Mouse (Mus musculus): ENCODE data around the gene Gbp4.
A peak's percentile ranks its signal among the peaks of the same experiment; 100 is the strongest.
"Not testable (repeated sequence)": the region's sequence is repeated elsewhere in the genome, so short reads cannot be mapped to it uniquely, and the experiment has no call there.

Gbp4 gene

GRCm38 (mm10) chr5:105139409-105140088 lies at the start of gene Gbp4, which contains the start of the genes Gbp9 and Gbp8:
TSS of gene Gbp4 (minus strand) at chr5:105139586.
TSS of gene Gbp9 (minus strand) at chr5:105139539.
TSS of gene Gbp8 (minus strand) at chr5:105139540.
- DNase-seq (ENCODE audit: low spot score in 2 of 2), result peak in 1 of 2 experiments; percentile 21

GRCm38 (mm10) chr5:105181446-105181845 lies 42.1 kb upstream of the Gbp4 start:
- no peak for DNase-seq (ENCODE audit: low spot score in 2 of 2)

DNA sequence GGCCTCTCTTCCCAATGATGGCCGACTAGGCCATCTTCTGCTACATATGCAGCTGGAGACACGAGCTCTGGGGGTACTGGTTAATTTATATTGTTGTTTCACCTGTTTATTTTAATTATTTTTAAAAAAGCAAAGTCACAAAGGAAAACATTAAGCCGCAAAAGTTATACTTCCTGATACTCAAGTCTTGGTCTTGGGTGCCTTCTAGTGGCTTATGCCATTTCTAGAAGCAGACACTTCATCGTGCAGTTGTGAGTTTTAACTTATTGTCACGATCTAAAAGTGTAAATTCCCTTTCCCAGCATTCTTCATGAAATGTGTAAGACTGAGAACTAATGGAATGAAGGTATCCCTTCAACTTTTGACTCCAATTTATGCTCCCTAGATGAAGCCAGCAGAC lies 17.2 kb upstream of the Gbp4 start:
- no peak for DNase-seq (ENCODE audit: low spot score in 2 of 2)

- DNase-seq (ENCODE audit: low spot score in 2 of 2), result no peak
These were observed 14.7 kb upstream of the Gbp4 start for GRCm38 (mm10) chr5:105154049-105154448.

DNA sequence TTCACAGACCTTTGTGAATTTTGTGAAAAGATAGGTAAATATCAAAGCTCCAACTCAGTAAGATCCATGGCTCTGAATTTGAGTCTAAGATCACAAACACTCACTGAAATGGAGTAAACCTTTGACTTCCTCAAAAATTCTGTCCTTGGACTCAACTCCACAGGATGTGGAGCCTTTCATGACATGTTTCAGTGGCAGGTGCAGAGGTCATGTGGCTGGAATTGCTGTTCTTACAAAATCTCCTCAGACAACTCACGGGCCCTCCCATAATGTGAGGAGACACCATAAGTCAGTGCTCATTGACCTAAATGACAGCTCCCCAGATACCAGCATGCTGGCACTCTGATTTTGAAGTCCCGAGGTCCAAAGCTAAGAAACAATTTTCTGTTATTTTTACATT lies 8.7 kb upstream of the Gbp4 start:
- DNase-seq (ENCODE audit: low spot score in 2 of 2), result not testable (repeated sequence)

DNA sequence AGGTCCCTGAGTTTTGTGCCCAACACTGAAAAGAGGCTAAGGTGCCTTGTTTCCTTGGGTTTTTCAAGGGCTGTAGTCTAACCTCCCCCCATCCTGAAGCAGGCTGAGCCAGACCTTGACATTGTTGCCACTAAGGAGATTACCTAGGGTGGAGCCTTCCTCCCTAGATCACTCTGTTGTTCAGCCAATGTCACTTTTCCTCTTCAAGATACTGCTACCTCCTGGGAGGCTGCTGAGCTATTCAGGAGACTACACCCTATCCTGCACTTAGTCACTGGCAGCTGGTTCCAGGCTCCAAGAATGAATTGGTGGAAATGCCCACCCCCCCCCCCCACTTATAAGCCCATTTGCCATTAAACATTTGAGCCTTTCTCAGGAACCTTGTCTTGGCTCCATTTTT lies 7.1 kb upstream of the Gbp4 start:
- DNase-seq (ENCODE audit: low spot score in 2 of 2), result no peak

DNA sequence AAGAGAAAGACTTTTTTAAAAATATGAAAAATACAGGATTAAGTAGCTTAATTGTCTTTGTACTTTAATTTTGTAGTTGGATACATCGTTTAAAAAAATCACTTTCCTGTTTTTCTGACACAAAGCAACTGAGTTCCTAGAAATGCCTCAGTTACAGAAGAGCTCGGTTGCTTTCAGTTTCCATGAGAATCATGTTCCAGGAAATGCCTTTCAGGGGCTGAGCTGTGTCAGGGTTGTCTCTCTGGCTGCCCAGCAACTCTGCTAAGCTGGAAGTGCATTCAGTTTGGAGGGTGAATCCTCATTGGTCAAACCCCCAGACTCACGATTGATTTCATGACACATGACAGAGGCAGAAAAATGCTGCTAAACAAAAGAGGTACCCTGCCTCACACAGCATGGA lies 6.3 kb upstream of the Gbp4 start:
- not testable (repeated sequence) for DNase-seq (ENCODE audit: low spot score in 2 of 2)

DNA sequence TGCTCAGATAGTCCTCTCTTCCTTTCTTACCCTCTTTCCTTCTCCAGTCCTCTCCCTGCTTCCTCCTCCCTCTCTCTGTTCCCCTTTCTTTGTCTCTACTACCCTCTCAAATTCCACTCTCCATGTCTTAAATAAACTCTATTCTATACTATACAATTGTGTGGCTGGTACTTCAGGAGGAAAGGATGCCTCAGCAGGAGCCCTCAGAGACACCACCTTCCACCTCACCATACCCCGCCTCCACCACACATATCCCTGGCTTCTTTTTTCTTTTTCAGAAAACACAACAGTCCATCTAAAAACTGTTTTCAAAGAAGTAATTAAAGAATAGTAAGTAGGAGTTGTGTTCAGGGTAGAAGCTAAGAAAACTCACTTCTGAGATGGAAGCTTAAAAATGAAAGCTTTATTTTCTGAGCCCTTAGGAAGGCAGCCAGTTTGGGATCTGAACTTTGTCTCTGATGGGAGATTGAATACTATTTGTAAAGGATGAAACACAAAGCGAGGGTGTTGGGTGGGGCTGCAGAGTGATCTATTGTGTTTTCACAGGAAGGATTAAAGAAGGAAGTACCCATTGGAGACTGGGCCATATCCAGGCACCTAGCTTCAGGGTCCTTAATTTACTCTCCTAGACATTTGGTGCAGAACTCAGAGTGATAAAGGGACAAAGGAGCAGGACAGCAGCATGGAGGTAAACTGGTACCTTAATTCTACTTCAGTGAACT lies 864 bp upstream of the Gbp4 start:
- DNase-seq (ENCODE audit: low spot score in 2 of 2), result not testable (repeated sequence)

DNA sequence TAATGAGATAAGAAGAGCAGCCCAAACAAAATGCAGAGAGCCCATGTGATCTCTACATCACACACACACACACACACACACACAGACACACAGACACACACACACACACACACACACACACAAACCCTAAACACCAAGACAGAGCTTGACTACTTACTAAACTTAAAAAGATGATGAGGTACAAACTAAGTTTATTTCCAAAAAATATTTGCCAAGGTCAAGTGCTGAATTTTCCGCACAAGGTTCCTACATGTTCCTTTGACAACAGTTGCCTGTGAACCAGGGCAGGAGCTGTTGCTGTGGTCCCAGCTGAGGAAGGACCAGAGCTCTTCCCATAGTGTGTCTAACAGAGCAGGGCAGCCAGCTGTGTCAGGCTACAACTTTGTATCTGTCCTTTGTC lies 480 bp downstream of the Gbp4 start:
- no peak for DNase-seq (ENCODE audit: low spot score in 2 of 2)

DNA sequence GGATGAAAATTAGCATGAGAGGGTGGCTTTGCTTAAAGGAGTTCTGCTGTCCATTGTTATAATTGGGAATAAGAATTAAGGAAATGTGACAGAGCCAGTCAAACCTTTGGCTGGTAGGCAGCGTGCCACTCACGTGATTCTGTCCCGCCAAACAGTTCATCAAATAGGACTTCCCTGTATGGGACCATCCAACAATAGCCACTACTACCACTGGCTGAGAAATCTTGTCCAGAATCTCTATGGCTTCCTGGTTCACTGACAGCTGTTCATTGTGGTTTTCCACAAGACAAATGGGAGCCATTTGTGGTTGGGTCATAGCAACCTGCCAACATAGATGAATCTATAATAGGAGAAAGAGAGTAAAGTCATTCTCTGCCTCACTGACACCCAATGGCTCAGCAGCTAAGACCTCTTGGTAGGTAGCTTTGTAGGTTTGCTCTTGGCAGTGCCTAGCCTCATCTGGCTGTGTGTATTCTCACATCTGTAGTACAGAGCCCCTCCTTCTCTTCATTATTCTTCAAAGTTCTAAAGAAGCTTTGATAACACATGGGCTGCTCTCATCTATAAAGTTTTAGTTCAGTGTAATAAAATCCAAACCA lies 2.6 kb downstream of the Gbp4 start:
- not testable (repeated sequence) for DNase-seq (ENCODE audit: low spot score in 2 of 2)

DNA sequence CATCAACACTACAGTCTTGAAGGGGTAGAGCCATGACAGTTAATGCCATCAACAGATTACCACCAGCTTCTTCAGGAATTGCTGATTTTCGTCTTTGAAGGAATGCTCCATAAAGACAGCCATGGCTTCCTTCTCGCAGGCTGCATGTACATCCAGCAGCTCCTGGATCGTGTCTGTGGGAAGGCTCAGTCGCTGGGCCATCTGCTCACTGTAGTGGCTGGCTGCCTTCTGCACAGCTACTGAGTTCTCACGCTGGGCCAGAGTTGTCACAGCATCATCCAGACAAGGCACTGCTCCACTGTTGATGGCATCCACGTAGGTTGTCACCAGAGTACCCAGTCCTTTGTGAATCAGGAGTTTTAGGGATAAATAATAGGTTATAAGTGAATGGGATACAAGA lies 17.7 kb downstream of the Gbp4 start:
- not testable (repeated sequence) for DNase-seq (ENCODE audit: low spot score in 2 of 2)

DNA sequence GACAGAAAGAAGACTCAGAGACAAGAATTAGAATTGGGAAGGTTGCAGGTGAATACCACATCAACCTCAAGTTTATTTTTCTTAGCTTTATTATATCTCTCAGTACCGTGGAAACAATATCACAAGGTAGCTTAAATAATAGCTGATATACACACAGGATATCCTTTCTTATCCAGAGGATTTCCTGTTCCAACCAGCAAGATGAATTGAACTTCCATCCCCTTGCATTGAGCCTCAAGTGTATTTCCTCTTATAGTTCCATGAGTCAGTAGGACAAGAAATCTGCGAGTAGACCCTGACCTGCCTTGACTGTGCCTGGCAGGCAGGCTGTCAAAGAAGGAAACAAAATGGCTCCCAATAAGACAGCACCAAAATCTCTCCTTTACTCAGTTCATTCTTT lies 23.6 kb downstream of the Gbp4 start:
- DNase-seq (ENCODE audit: low spot score in 2 of 2), result no peak

GRCm38 (mm10) chr5:105114696-105115095 lies 24.7 kb downstream of the Gbp4 start:
- peak in 1 of 2 experiments; percentile 23 for DNase-seq (ENCODE audit: low spot score in 2 of 2)

GRCm38 (mm10) chr5:105113656-105114055 lies 25.7 kb downstream of the Gbp4 start:
- DNase-seq (ENCODE audit: low spot score in 2 of 2), result no peak

GRCm38 (mm10) chr5:105110271-105110852 lies 29.0 kb downstream of the Gbp4 start:
- peak; percentile 70 to 77 for DNase-seq (ENCODE audit: low spot score in 2 of 2)

GRCm38 (mm10) chr5:105109775-105110174 lies 29.6 kb downstream of the Gbp4 start:
- DNase-seq (ENCODE audit: low spot score in 2 of 2), result not testable (repeated sequence)

GRCm38 (mm10) chr5:105105689-105106088 lies 33.7 kb downstream of the Gbp4 start:
- not testable (repeated sequence) for DNase-seq (ENCODE audit: low spot score in 2 of 2)

DNA sequence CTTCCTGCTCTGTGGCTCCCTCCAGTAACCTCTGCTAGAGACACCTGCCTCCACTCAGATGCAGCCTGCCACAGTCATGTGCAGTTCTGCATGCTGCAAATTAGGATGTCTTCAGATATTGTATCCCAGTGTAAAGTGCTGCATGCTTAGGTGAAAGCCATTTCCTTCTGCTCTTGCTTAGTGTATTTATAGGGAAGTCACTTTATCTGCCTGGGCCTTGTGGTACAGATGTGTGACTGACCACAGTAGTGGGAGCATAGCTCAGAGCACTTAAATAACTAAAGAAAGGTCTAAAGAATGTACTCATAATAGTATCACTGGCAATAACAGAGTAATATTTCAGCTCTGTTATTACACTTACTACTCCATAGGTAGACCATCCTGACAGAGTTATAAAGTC lies 57.5 kb downstream of the Gbp4 start:
- no peak for DNase-seq (ENCODE audit: low spot score in 2 of 2)

DNA sequence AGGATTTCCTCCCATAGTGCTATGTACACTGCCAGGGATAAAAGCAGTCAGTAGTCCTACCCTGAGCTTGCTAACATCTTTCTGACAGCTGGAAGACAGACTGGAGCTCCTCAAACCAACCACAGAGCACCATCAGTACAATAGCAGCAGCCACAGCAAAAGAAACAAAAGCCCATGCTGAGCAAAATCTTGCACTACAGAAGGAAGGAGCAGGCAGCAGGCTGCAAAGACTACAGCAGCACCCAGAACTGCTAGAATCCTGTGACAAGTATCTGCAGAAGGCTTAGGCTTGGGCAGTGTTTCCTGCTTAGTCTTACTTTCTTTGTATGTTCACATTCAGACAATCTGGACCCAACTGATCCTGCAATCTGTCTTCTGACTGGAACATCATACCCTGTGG lies 71.0 kb downstream of the Gbp4 start:
- DNase-seq (ENCODE audit: low spot score in 2 of 2), result not testable (repeated sequence)
